ENCODE assay signal across 8 mouse cellular contexts in genomic region chr7:144425953-144426352, GRCm38 (mm10). TPM values are rescaled to one million over a fixed set of nuclear protein-coding genes. Genes with fewer than 3 reads are reported as not detected.
DNase-seq lines count a peak whose midpoint lies in the region; ATAC-seq and TF ChIP-seq lines count a peak whose summit lies in the region.

No protein-coding gene starts in this region.

- no peak for ATAC-seq in kidney, postnatal 0 days (replicated peaks; ENCODE audit: low FRiP score, low read depth)
- no peak for ATAC-seq in kidney, embryonic 15.5 days (replicated peaks; ENCODE audit: low FRiP score)
- peak; percentile 57 for ATAC-seq in forebrain, embryonic 13.5 days
- ATAC-seq in midbrain, postnatal 0 days (ENCODE audit: low FRiP score): no peak
- ATAC-seq in megakaryocyte, adult 5-6 weeks (ENCODE audit: poor library complexity, severe bottlenecking): no peak

- H3K27ac ChIP-seq in kidney, postnatal 0 days: no peak overlapping the region
- no peak overlapping the region for H3K27ac ChIP-seq in kidney, embryonic 15.5 days
- H3K27ac ChIP-seq in forebrain, embryonic 13.5 days: no peak overlapping the region; the same call in 1 of the 2 replicates
- no peak overlapping the region for H3K27ac ChIP-seq in midbrain, postnatal 0 days (ENCODE audit: low read depth, low read length)

- TF ChIP-seq CTCF in kidney, postnatal 0 days (IDR thresholded peaks at IDR 0.05; ENCODE audit: low read depth): peak; percentile 98
- peak; percentile 95 for TF ChIP-seq CTCF in brain, embryonic 14.5 days (IDR thresholded peaks at IDR 0.05; ENCODE audit: borderline replicate concordance, extremely low read depth, insufficient read depth, insufficient read length)
- peak; percentile 99 for TF ChIP-seq CTCF in midbrain, postnatal 0 days (IDR thresholded peaks at IDR 0.05)

- H3K27me3 ChIP-seq in kidney, postnatal 0 days (ENCODE audit: insufficient read depth, low read length): no peaks in the 10 kb centered on the region
- H3K27me3 ChIP-seq in kidney, embryonic 15.5 days: no peaks in the 10 kb centered on the region
- H3K27me3 ChIP-seq in forebrain, embryonic 13.5 days: 0 out of 2 replicates have a peak, but pooled peaks cover 3% of the 10 kb centered on the region
- H3K27me3 ChIP-seq in midbrain, postnatal 0 days (ENCODE audit: insufficient read depth, low read length): no peaks in the 10 kb centered on the region

- H3K9me3 ChIP-seq in kidney, postnatal 0 days (replicated peaks; ENCODE audit: low read length): no peaks in the 10 kb centered on the region
- H3K9me3 ChIP-seq in kidney, embryonic 15.5 days (replicated peaks): no peaks in the 10 kb centered on the region
- no peaks in the 10 kb centered on the region for H3K9me3 ChIP-seq in forebrain, embryonic 13.5 days (replicated peaks)
- H3K9me3 ChIP-seq in midbrain, postnatal 0 days (ENCODE audit: low read length): no peaks in the 10 kb centered on the region

- no peak for TF ChIP-seq POLR2A in brain, embryonic 14.5 days (IDR thresholded peaks at IDR 0.05; ENCODE audit: borderline replicate concordance, extremely low read depth, insufficient read depth, insufficient read length, poor library complexity, severe bottlenecking)

- H3K4me1 ChIP-seq in kidney, postnatal 0 days (replicated peaks; ENCODE audit: insufficient read depth, low read length): no peaks in the 10 kb centered on the region
- H3K4me1 ChIP-seq in kidney, embryonic 15.5 days: no peaks in the 10 kb centered on the region
- H3K4me1 ChIP-seq in forebrain, embryonic 13.5 days: no peaks in the 10 kb centered on the region
- H3K4me1 ChIP-seq in midbrain, postnatal 0 days (ENCODE audit: insufficient read depth, low read length): no peaks in the 10 kb centered on the region

- peak; percentile 76 for DNase-seq in kidney, postnatal 0 days (ENCODE audit: low spot score)
- DNase-seq in ES-CJ7 (ENCODE audit: low read depth, low spot score): peak; percentile 17
- DNase-seq in brain, embryonic 14.5 days (ENCODE audit: low read depth): peak; percentile 85
- peak; percentile 68 to 81 for DNase-seq in layer of hippocampus, postnatal 14 days (ENCODE audit: low spot score in 2 of 2)
- DNase-seq in midbrain, postnatal 0 days (ENCODE audit: low spot score): peak; percentile 80

- WGBS in kidney, postnatal 0 days: 11% methylated on average over 8 of the region's 8 CpGs
- WGBS in kidney, embryonic 15.5 days: 10% methylated on average over 8 of the region's 8 CpGs
- WGBS in forebrain, embryonic 13.5 days: 7% methylated on average over 8 of the region's 8 CpGs
- WGBS in midbrain, postnatal 0 days: 3% methylated on average over 8 of the region's 8 CpGs

- H3K9ac ChIP-seq in kidney, postnatal 0 days (ENCODE audit: low read depth, low read length): no peak overlapping the region
- no peak overlapping the region for H3K9ac ChIP-seq in kidney, embryonic 15.5 days
- H3K9ac ChIP-seq in forebrain, embryonic 13.5 days: no peak overlapping the region
- no peak overlapping the region for H3K9ac ChIP-seq in midbrain, postnatal 0 days (replicated peaks; ENCODE audit: low read length, poor library complexity, severe bottlenecking)

- no peak overlapping the region for H3K4me3 ChIP-seq in kidney, postnatal 0 days (replicated peaks; ENCODE audit: low read depth, low read length)
- H3K4me3 ChIP-seq in kidney, embryonic 15.5 days (replicated peaks): no peak overlapping the region
- H3K4me3 ChIP-seq in forebrain, embryonic 13.5 days: no peak overlapping the region
- no peak overlapping the region for H3K4me3 ChIP-seq in midbrain, postnatal 0 days (ENCODE audit: low read depth, low read length)

- H3K36me3 ChIP-seq in kidney, postnatal 0 days (ENCODE audit: insufficient read depth, low read length): no peaks in the 10 kb centered on the region
- no peaks in the 10 kb centered on the region for H3K36me3 ChIP-seq in kidney, embryonic 15.5 days
- no peaks in the 10 kb centered on the region for H3K36me3 ChIP-seq in forebrain, embryonic 13.5 days (ENCODE audit: poor library complexity, severe bottlenecking)
- no peaks in the 10 kb centered on the region for H3K36me3 ChIP-seq in midbrain, postnatal 0 days (ENCODE audit: insufficient read depth, low read length)

- H3K4me2 ChIP-seq in kidney, postnatal 0 days (ENCODE audit: low read length): no peak overlapping the region
- no peak overlapping the region for H3K4me2 ChIP-seq in kidney, embryonic 15.5 days
- H3K4me2 ChIP-seq in forebrain, embryonic 13.5 days: no peak overlapping the region
- no peak overlapping the region for H3K4me2 ChIP-seq in midbrain, postnatal 0 days (ENCODE audit: low read depth, low read length, poor library complexity, severe bottlenecking)

RNA-seq across cellular contexts. Expression of gene Cttn, which starts 44.9 kb away (rescaled TPM):
- polyA plus RNA-seq in kidney, postnatal 0 days (2015; fragmentation: Nextera tagmentation; extraction: Ambion mirVana): 136 and 154 TPM in 2 replicates
- polyA plus RNA-seq in kidney, embryonic 15.5 days (2015; fragmentation: Nextera tagmentation; extraction: Ambion mirVana): 167 and 180 TPM in 2 replicates
- polyA plus RNA-seq in brain, embryonic 14.5 days (2012; rRNA removed): 171 and 175 TPM in 2 replicates
- polyA plus RNA-seq in forebrain, embryonic 13.5 days (2015; fragmentation: Nextera tagmentation; extraction: Ambion mirVana): 168 and 179 TPM in 2 replicates
- total RNA-seq in layer of hippocampus, postnatal 14 days (2021): 100 to 1,000 TPM; 174 to 178 TPM
- 131 and 150 TPM in 2 replicates for total RNA-seq in midbrain, postnatal 0 days (2014; rRNA removed)
- 162 and 165 TPM in 2 replicates for polyA plus RNA-seq in midbrain, postnatal 0 days (2015; fragmentation: Nextera tagmentation; extraction: Ambion mirVana)
- 0.04 and 0.30 TPM in 2 replicates for total RNA-seq in megakaryocyte, adult 5-6 weeks (2015)
- 0.22 and 1.3 TPM in 2 replicates for total RNA-seq in megakaryocyte, adult 5-6 weeks (2017)

Comparison
In these comparisons a context has a peak if more than half of its experiments do, and no peak if none do; other contexts are left out.
1. DNase-seq: peak in every context shown above with its lines; median percentile 85 in brain, embryonic 14.5 days; 80 in midbrain, postnatal 0 days; 76 in kidney, postnatal 0 days; 74 in layer of hippocampus, postnatal 14 days; 17 in ES-CJ7.